Mouse (Mus musculus) MEL (cell line): ENCODE results near the gene Slc25a21. TPM values are rescaled to one million over a fixed set of nuclear protein-coding genes. Genes with fewer than 3 reads are reported as not detected.

Source experiments
- DNase-seq: peaks from one replicate; pipeline ENCODE4 v3.0.0; 2011; ENCODE audit warnings: low read depth, low spot score
- H3K27ac ChIP-seq: 2 replicates; pipeline ENCODE4 v1.5.1; 2012; ENCODE audit warnings: low read depth, mild to moderate bottlenecking, control low read depth, low read length, moderate library complexity; ENCODE audit not compliant: control insufficient read depth
- H3K27me3 ChIP-seq, 2 experiments: fragments of 150-350 bp in 1 of 2; sonication (generic) in 1 of 2; 2 replicates each; pipeline ENCODE4 v1.6.1; 2012; ENCODE audit warnings: low read length in 2 of 2, mild to moderate bottlenecking in 2 of 2, improper control_type of control experiment in 1 of 2, moderate library complexity in 1 of 2; ENCODE audit not compliant: insufficient read depth in 2 of 2, control insufficient read depth in 1 of 2
- H3K36me3 ChIP-seq, 2 experiments: 2 replicates each; pipeline ENCODE4 v1.6.1; 2012 to 2014; ENCODE audit warnings: low read length in 2 of 2, improper control_type of control experiment in 1 of 2, inconsistent platforms in 1 of 2, mild to moderate bottlenecking in 1 of 2; ENCODE audit not compliant: insufficient read depth in 2 of 2, control insufficient read depth in 1 of 2
- H3K4me1 ChIP-seq, 2 experiments: fragments of 150-350 bp in 1 of 2; sonication (generic) in 1 of 2; 2 replicates each; pipeline ENCODE4 v1.6.1; 2012; ENCODE audit warnings: low read length in 2 of 2, improper control_type of control experiment in 1 of 2, mild to moderate bottlenecking in 1 of 2; ENCODE audit not compliant: insufficient read depth in 2 of 2, control insufficient read depth in 1 of 2
- H3K4me3 ChIP-seq, 2 experiments: fragments of 150-350 bp in 1 of 2; sonication (generic) in 1 of 2; 2 replicates each; pipeline ENCODE4 v1.5.1; 2012; ENCODE audit warnings: low read depth in 2 of 2, low read length in 2 of 2, mild to moderate bottlenecking in 2 of 2, moderate library complexity in 2 of 2, control low read depth in 1 of 2, improper control_type of control experiment in 1 of 2; ENCODE audit not compliant: control insufficient read depth in 1 of 2, insufficient read depth in 1 of 2
- H3K79me2 ChIP-seq: 2 replicates; pipeline ENCODE4 v1.6.1; 2012; ENCODE audit warnings: mild to moderate bottlenecking, low read length, moderate library complexity; ENCODE audit not compliant: control insufficient read depth, poor library complexity, insufficient read depth
- H3K9ac ChIP-seq: 2 replicates; pipeline ENCODE4 v1.6.1; 2012; ENCODE audit warnings: low read depth, mild to moderate bottlenecking, control low read depth, low read length, moderate library complexity; ENCODE audit not compliant: control insufficient read depth, poor library complexity, severe bottlenecking
- H3K9me3 ChIP-seq: fragments of 150-350 bp; sonication (generic); replicated peaks from 2 replicates; pipeline ENCODE4 v1.6.1; 2012; ENCODE audit warnings: mild to moderate bottlenecking, low read length, improper control_type of control experiment, moderate library complexity; ENCODE audit not compliant: insufficient read depth
- BHLHE40 ChIP-seq: IDR thresholded peaks from 2 replicates; pipeline ENCODE4 v1.6.1; 2012; ENCODE audit warnings: low read depth, mild to moderate bottlenecking, inconsistent platforms, low read length, improper control_type of control experiment, borderline replicate concordance
- CHD2 ChIP-seq: IDR thresholded peaks from 2 replicates; pipeline ENCODE4 v1.6.1; 2011; ENCODE audit warnings: low read length, improper control_type of control experiment
- EP300 ChIP-seq, 2 experiments: IDR thresholded peaks; 2 replicates each; pipeline ENCODE4 v1.6.1; 2011; ENCODE audit warnings: improper control_type of control experiment in 2 of 2, low read length in 2 of 2, low read depth in 1 of 2, mild to moderate bottlenecking in 1 of 2
- ETS1 ChIP-seq: IDR thresholded peaks from 2 replicates; pipeline ENCODE4 v1.6.1; 2012; ENCODE audit warnings: low read depth, mild to moderate bottlenecking, inconsistent platforms, low read length, improper control_type of control experiment, moderate library complexity
- GABPA ChIP-seq: IDR thresholded peaks from 2 replicates; pipeline ENCODE4 v1.6.1; 2012; ENCODE audit warnings: low read depth, mild to moderate bottlenecking, inconsistent platforms, low read length, improper control_type of control experiment, moderate library complexity
- JUND ChIP-seq: IDR thresholded peaks from 2 replicates; pipeline ENCODE4 v1.6.1; 2011; ENCODE audit warnings: low read depth, mild to moderate bottlenecking, improper control_type of control experiment, low read length
- MAFK ChIP-seq: IDR thresholded peaks from 2 replicates; pipeline ENCODE4 v1.6.1; 2011; ENCODE audit warnings: low read depth, mild to moderate bottlenecking, low read length, improper control_type of control experiment, borderline replicate concordance
- MEF2A ChIP-seq: IDR thresholded peaks from 2 replicates; pipeline ENCODE4 v1.6.1; 2014; ENCODE audit warnings: low read depth, mild to moderate bottlenecking, inconsistent platforms, low read length, improper control_type of control experiment; ENCODE audit not compliant: poor library complexity, insufficient replicate concordance, severe bottlenecking; ENCODE audit errors: extremely low read depth
- MXI1 ChIP-seq: IDR thresholded peaks from 2 replicates; pipeline ENCODE4 v1.6.1; 2011; ENCODE audit warnings: mild to moderate bottlenecking, low read depth, low read length, improper control_type of control experiment
- MYB ChIP-seq: IDR thresholded peaks from 2 replicates; pipeline ENCODE4 v1.6.1; 2011; ENCODE audit warnings: mild to moderate bottlenecking, low read depth, low read length, improper control_type of control experiment
- NRF1 ChIP-seq: IDR thresholded peaks from 2 replicates; pipeline ENCODE4 v1.6.1; 2014; ENCODE audit warnings: low read depth, mild to moderate bottlenecking, inconsistent platforms, low read length, improper control_type of control experiment, moderate library complexity; ENCODE audit not compliant: poor library complexity, insufficient read depth, severe bottlenecking
- POLR2A ChIP-seq, 2 experiments: IDR thresholded peaks; 2 replicates each; pipeline ENCODE4 v1.6.1; 2011 to 2012; ENCODE audit warnings: low read length in 2 of 2, mild to moderate bottlenecking in 2 of 2, control low read depth in 1 of 2, improper control_type of control experiment in 1 of 2, low read depth in 1 of 2, moderate library complexity in 1 of 2; ENCODE audit not compliant: control insufficient read depth in 1 of 2, insufficient read depth in 1 of 2, poor library complexity in 1 of 2
- POLR2AphosphoS2 ChIP-seq: IDR thresholded peaks from 2 replicates; pipeline ENCODE4 v1.6.1; 2011; ENCODE audit warnings: low read length, improper control_type of control experiment
- POLR2AphosphoS5 ChIP-seq: IDR thresholded peaks from 2 replicates; pipeline ENCODE4 v1.6.1; 2012; ENCODE audit warnings: low read depth, borderline replicate concordance, mild to moderate bottlenecking, inconsistent platforms, low read length, moderate library complexity, mixed read lengths
- RCOR1 ChIP-seq: IDR thresholded peaks from 2 replicates; pipeline ENCODE4 v1.6.1; 2012; ENCODE audit warnings: low read depth, mild to moderate bottlenecking, inconsistent platforms, low read length, improper control_type of control experiment
- SIN3A ChIP-seq: IDR thresholded peaks from 2 replicates; pipeline ENCODE4 v1.6.1; 2012; ENCODE audit warnings: low read length, improper control_type of control experiment, inconsistent platforms
- SMC3 ChIP-seq: IDR thresholded peaks from 2 replicates; pipeline ENCODE4 v1.6.1; 2011; ENCODE audit warnings: low read depth, low read length, improper control_type of control experiment
- TAL1 ChIP-seq: IDR thresholded peaks from 2 replicates; pipeline ENCODE4 v1.6.1; 2012; ENCODE audit warnings: mild to moderate bottlenecking, inconsistent platforms, low read length, moderate library complexity, mixed read lengths
- TBP ChIP-seq: IDR thresholded peaks from 2 replicates; pipeline ENCODE4 v1.8.0; 2011; ENCODE audit warnings: low read depth, low read length, improper control_type of control experiment
- UBTF ChIP-seq: IDR thresholded peaks from 2 replicates; pipeline ENCODE4 v1.6.1; 2012; ENCODE audit warnings: low read depth, mild to moderate bottlenecking, inconsistent platforms, low read length, improper control_type of control experiment, moderate library complexity, borderline replicate concordance; ENCODE audit not compliant: insufficient read depth
- USF1 ChIP-seq: IDR thresholded peaks from 2 replicates; pipeline ENCODE4 v1.6.1; 2014; ENCODE audit warnings: low read depth, mild to moderate bottlenecking, inconsistent platforms, low read length, improper control_type of control experiment, moderate library complexity
- ZC3H11A ChIP-seq: IDR thresholded peaks from 2 replicates; pipeline ENCODE4 v1.6.1; 2012; ENCODE audit warnings: low read depth, mild to moderate bottlenecking, inconsistent platforms, low read length, improper control_type of control experiment
- ZMIZ1 ChIP-seq: IDR thresholded peaks from 2 replicates; pipeline ENCODE4 v1.6.1; 2012; ENCODE audit warnings: low read depth, mild to moderate bottlenecking, inconsistent platforms, low read length, improper control_type of control experiment, moderate library complexity
- ZNF384 ChIP-seq: IDR thresholded peaks from 2 replicates; pipeline ENCODE4 v1.6.1; 2012; ENCODE audit warnings: low read depth, mild to moderate bottlenecking, inconsistent platforms, low read length, improper control_type of control experiment
- polyA plus RNA-seq, 2 experiments: library from polyadenylated mRNA; stranded (reverse) in 1 of 2; unstranded in 1 of 2; fragments of >175 nt in 1 of 2; fragments of >200 nt in 1 of 2; gene quantifications; 2 replicates each; pipeline versions ENCODE4 v1.2.1 to v1.2.4; 2012; ENCODE audit warnings: low replicate concordance in 2 of 2, low read depth in 1 of 2; ENCODE audit not compliant: insufficient read length in 2 of 2, insufficient read depth in 1 of 2, missing spikeins in 1 of 2
- total RNA-seq: library from RNA; depleted of rRNA; stranded (reverse); fragments of 300-350 nt; gene quantifications from 2 replicates; pipeline ENCODE4 v1.2.3, GENCODE M21; 2012

Gene Slc25a21
- total and polyA plus RNA-seq, 3 experiments = 14.7 to 18.3 TPM; not detected in 1

- Histone ChIP-seq H3K27ac (no peak overlapping the region), H3K4me1 (no peaks in the 10 kb centered on the region), H3K9me3 (no peaks in the 10 kb centered on the region), H3K27me3 (no peaks in the 10 kb centered on the region), H3K36me3 (no peaks in the 10 kb centered on the region), H3K4me3 (no peak overlapping the region), H3K9ac (no peak overlapping the region), H3K79me2 (no peaks in the 10 kb centered on the region)
- no peak for DNase-seq
- TF ChIP-seq RCOR1 (no peak), EP300 (IDR thresholded peaks at IDR 0.05; ENCODE audit: low read depth in 1 of 2, low read length in 2 of 2) (no peak), POLR2AphosphoS2 (no peak), ZMIZ1 (no peak), ZNF384 (no peak), MEF2A (no peak), MAFK (no peak), MXI1 (no peak), SIN3A (no peak), POLR2A (IDR thresholded peaks at IDR 0.05; ENCODE audit: control insufficient read depth in 1 of 2, insufficient read depth in 1 of 2, low read depth in 1 of 2, low read length in 2 of 2, poor library complexity in 1 of 2) (no peak), JUND (no peak), BHLHE40 (no peak), GABPA (no peak), MYB (no peak), POLR2AphosphoS5 (no peak)
Observed at GRCm38 (mm10) chr12:57083533-57083932, 113.7 kb downstream of the Slc25a21 start.

- DNase-seq = no peak
- TF ChIP-seq POLR2AphosphoS5 (no peak), MEF2A (no peak), TBP (no peak), TAL1 (no peak), NRF1 (no peak), SMC3 (no peak), EP300 (IDR thresholded peaks at IDR 0.05; ENCODE audit: low read depth in 1 of 2, low read length in 2 of 2) (no peak), UBTF (no peak), GABPA (no peak), USF1 (no peak), ETS1 (no peak), CHD2 (no peak), ZC3H11A (no peak)
Observed at GRCm38 (mm10) chr12:57076606-57077005, 120.7 kb downstream of the Slc25a21 start.

More at GRCm38 (mm10) chr12:57076606-57077005, 120.7 kb downstream of the Slc25a21 start:
- Histone ChIP-seq H3K9me3 (no peaks in the 10 kb centered on the region), H3K79me2 (no peaks in the 10 kb centered on the region), H3K27ac (no peak overlapping the region), H3K9ac (no peak overlapping the region), H3K27me3 (no peaks in the 10 kb centered on the region), H3K36me3 (no peaks in the 10 kb centered on the region), H3K4me1 (no peaks in the 10 kb centered on the region), H3K4me3 (no peak overlapping the region)
